Mouse (Mus musculus) lung, adult 2 months (tissue): ENCODE measurements around the gene Cblc.

Experiments used
- CTCF ChIP-seq: fragments of 200-500 bp; IDR thresholded peaks from 2 replicates; pipeline ENCODE4 v1.5.1; 2011; ENCODE audit warnings: mild to moderate bottlenecking, low read length, control low read depth; ENCODE audit not compliant: insufficient read depth
- POLR2A ChIP-seq: fragments of 200-500 bp; IDR thresholded peaks from 2 replicates; pipeline ENCODE4 v1.6.1; 2011; ENCODE audit warnings: low read depth, mild to moderate bottlenecking, control low read depth, low read length, borderline replicate concordance; ENCODE audit errors: extremely low read depth

DNA sequence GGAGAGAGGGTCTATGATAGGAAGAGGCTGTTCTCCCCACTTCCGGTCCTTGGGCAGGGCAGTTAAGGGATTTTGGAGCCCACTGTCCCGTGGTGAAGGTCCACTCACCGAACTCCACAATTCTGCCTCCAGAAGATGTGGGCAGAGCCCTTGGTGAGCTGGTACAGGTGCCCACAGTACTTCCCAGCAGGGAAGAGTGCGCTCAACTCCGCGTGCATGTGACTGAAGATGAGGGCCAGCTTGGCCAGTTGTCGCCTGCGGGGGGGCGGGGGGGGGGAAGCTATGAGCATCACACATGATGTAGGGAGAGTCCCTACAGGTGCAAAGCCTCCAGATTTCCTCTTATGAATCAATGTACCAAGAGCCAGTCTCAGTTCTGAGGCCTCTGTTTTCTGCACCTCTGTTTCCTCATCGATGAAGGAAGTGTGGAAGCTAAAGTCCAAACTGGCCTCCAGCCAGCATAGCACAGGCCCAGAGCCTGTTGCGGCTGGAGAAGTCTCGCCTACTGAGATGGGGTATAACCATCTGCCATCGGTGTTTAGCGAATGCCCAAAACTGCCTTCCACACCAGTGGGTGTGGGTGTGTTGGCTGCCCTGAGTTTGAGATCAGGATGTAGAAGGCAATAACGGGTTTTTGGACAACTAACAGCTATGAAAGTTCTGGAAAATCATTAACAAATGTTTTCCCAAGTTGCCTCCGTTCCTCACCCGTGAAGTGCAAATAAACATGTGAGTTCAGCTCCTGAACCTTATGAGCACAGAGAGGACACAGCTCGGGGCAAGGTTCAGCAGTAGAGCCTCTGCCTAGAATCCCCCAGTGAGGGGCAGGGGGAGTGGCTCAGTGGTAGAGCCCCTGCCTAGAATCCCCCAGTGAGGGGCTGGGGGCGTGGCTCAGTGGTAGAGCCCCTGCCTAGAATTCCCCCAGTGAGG lies 3.6 kb downstream of the Cblc start:
- TF ChIP-seq POLR2A (no peak), CTCF (no peak)
